Mouse (Mus musculus) liver, embryonic 11.5 days (tissue): ENCODE measurements around the gene Tbxas1. TPM values are rescaled to one million over a fixed set of nuclear protein-coding genes. Genes with fewer than 3 reads are reported as not detected.

Source experiments
- ATAC-seq: fragments of 200-750 bp; cut with Nextera tagmentation; replicated peaks from 2 replicates; pipeline ENCODE4 v1.8.0; 2017; ENCODE audit warnings: moderate number of reproducible peaks, mild to moderate bottlenecking, moderate TSS enrichment, moderate library complexity; ENCODE audit not compliant: low FRiP score
- DNase-seq: peaks from one replicate; pipeline ENCODE4 v3.0.0-alpha.2; 2017; ENCODE audit warnings: low spot score
- H3K27ac ChIP-seq: fragments of 300-500 bp; sonication (generic); 2 replicates; pipeline ENCODE4 v1.5.1; 2014; ENCODE audit warnings: mild to moderate bottlenecking, low read depth, low read length, control low read depth
- H3K27me3 ChIP-seq: fragments of 300-500 bp; sonication (generic); replicated peaks from 2 replicates; pipeline ENCODE4 v1.6.1; 2014; ENCODE audit warnings: low read length, mixed read lengths; ENCODE audit not compliant: control insufficient read depth, insufficient read depth
- H3K36me3 ChIP-seq: fragments of 300-500 bp; sonication (generic); 2 replicates; pipeline ENCODE4 v1.6.1; 2014; ENCODE audit warnings: mild to moderate bottlenecking, low read length, moderate library complexity, mixed read lengths; ENCODE audit not compliant: control insufficient read depth, insufficient read depth
- H3K4me1 ChIP-seq: fragments of 300-500 bp; sonication (generic); replicated peaks from 2 replicates; pipeline ENCODE4 v1.6.1; 2014; ENCODE audit warnings: low read length, mixed read lengths; ENCODE audit not compliant: control insufficient read depth, insufficient read depth
- H3K4me2 ChIP-seq: fragments of 300-500 bp; sonication (generic); 2 replicates; pipeline ENCODE4 v1.6.1; 2014; ENCODE audit warnings: mild to moderate bottlenecking, control low read depth, moderate library complexity
- H3K4me3 ChIP-seq: fragments of 300-500 bp; sonication (generic); 2 replicates; pipeline ENCODE4 v1.5.1; 2014; ENCODE audit warnings: low read depth, low read length, control low read depth
- H3K9ac ChIP-seq: fragments of 300-500 bp; sonication (generic); 2 replicates; pipeline ENCODE4 v1.6.1; 2014; ENCODE audit warnings: low read depth, low read length, control low read depth
- H3K9me3 ChIP-seq: fragments of 300-500 bp; sonication (generic); 2 replicates; pipeline ENCODE4 v1.6.1; 2016; ENCODE audit warnings: low read length, inconsistent platforms, mixed read lengths; ENCODE audit not compliant: control insufficient read depth
- WGBS: fragments of 180-500 bp; shearing (Covaris S2); extraction: QIAGEN DNeasy Blood & Tissue Kit; methylation state at CpG from one replicate; pipeline ENCODE4 v1.1.7; 2014; 5-methylcytosine and 5-hydroxymethylcytosine counted together
- polyA plus RNA-seq: library from polyadenylated mRNA; unstranded; fragments of >200 nt; fragmentation: Nextera tagmentation; extraction: Ambion mirVana; gene quantifications from 2 replicates; pipeline ENCODE4 v1.2.1, GENCODE M21; 2014

The Tbxas1 gene
- polyA plus RNA-seq, 1 experiment from 2014 or later, result 12.0 TPM

DNA sequence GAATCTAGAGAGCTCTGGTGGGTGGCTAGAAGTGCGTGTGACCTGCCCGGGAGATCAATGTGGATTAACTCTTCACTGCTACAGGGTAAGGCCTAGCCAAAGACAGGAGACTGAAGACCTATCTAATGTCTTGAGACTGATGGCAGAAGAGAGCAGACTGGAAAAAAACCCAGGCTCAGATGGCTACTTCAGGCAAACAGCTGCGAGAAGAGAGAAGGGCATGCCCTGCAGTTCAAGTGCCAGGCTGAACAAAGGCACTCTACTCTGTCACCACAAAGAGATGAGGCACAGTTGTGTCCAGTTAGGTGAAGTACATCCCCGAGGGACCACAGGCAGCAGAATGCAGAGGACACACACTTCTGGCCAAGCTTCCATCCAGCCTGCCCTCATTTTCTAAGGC, 37.1 kb upstream of the Tbxas1 start:
- Histone ChIP-seq H3K9ac (no peak overlapping the region), H3K36me3 (no peaks in the 10 kb centered on the region)

GRCm38 (mm10) chr6:38839891-38840290, 35.3 kb upstream of the Tbxas1 start:
- Histone ChIP-seq H3K36me3 (no peaks in the 10 kb centered on the region), H3K4me2 (no peak overlapping the region), H3K27me3 (no peaks in the 10 kb centered on the region), H3K4me1 (peaks cover 25% of the 10 kb centered on the region), H3K9me3 (no peaks in the 10 kb centered on the region), H3K9ac (no peak overlapping the region), H3K27ac (no peak overlapping the region), H3K4me3 (no peak overlapping the region)
- DNase-seq, result no peak
- ATAC-seq, result no peak
- 81% methylated on average over 4 of the region's 4 CpGs for WGBS

More for the DNA sequence above, 37.1 kb upstream of the Tbxas1 start:
- Histone ChIP-seq H3K4me1 (peaks cover 41% of the 10 kb centered on the region), H3K4me3 (no peak overlapping the region), H3K27me3 (no peaks in the 10 kb centered on the region), H3K9me3 (no peaks in the 10 kb centered on the region), H3K27ac (no peak overlapping the region), H3K4me2 (no peak overlapping the region)
- DNase-seq (no peak), ATAC-seq (no peak)
- 88% methylated on average over 4 of the region's 4 CpGs for WGBS

DNA sequence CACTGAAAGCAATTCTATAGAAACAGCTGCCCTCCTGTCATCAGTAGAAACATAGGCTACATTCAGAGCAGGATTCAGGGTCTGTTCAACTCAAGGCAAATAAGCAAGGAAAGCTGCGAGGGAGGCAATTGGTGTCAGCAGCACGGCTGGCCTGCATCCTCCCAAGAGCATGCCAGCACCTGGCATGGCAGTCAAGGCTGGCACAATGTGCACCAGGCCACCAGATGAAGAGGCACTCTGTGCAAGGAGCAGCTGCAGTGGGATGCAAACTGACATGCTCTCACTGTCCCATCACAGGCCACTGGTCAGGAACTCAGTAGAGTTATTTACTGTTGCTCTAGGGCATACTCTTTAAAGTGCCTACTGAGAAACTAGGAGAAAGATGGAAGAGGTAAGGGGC, 34.8 kb upstream of the Tbxas1 start:
- Histone ChIP-seq H3K4me3 (no peak overlapping the region), H3K9me3 (no peaks in the 10 kb centered on the region), H3K4me2 (no peak overlapping the region), H3K27ac (no peak overlapping the region), H3K4me1 (peaks cover 26% of the 10 kb centered on the region), H3K9ac (no peak overlapping the region), H3K36me3 (no peaks in the 10 kb centered on the region), H3K27me3 (no peaks in the 10 kb centered on the region)
- ATAC-seq (no peak), DNase-seq (no peak)
- 86% methylated on average over 2 of the region's 2 CpGs for WGBS

- no peak overlapping the region for H3K9ac ChIP-seq
- no peaks in the 10 kb centered on the region for H3K9me3 ChIP-seq
- no peak overlapping the region for H3K27ac ChIP-seq
- H3K4me3 ChIP-seq, result no peak overlapping the region
- peaks cover 29% of the 10 kb centered on the region for H3K4me1 ChIP-seq
- 72% methylated on average over 1 of the region's 1 CpGs for WGBS
- H3K36me3 ChIP-seq, result no peaks in the 10 kb centered on the region
- DNase-seq (no peak), ATAC-seq (no peak)
- no peaks in the 10 kb centered on the region for H3K27me3 ChIP-seq
- H3K4me2 ChIP-seq, result no peak overlapping the region
These were observed 34.4 kb upstream of the Tbxas1 start for GRCm38 (mm10) chr6:38840780-38841179.

- Histone ChIP-seq H3K36me3 (no peaks in the 10 kb centered on the region), H3K9me3 (no peaks in the 10 kb centered on the region), H3K27ac (no peak overlapping the region), H3K4me3 (no peak overlapping the region), H3K4me2 (no peak overlapping the region), H3K9ac (no peak overlapping the region), H3K4me1 (peaks cover 32% of the 10 kb centered on the region), H3K27me3 (no peaks in the 10 kb centered on the region)
- DNase-seq, result no peak
- 77% methylated on average over 3 of the region's 3 CpGs for WGBS
- ATAC-seq, result no peak
These were observed 33.7 kb upstream of the Tbxas1 start for GRCm38 (mm10) chr6:38841551-38841950.

GRCm38 (mm10) chr6:38845117-38845516, 30.1 kb upstream of the Tbxas1 start:
- peaks cover 55% of the 10 kb centered on the region for H3K4me1 ChIP-seq
- ATAC-seq (no peak), DNase-seq (no peak)
- WGBS, result 84% methylated on average over 1 of the region's 1 CpGs
- no peaks in the 10 kb centered on the region for H3K27me3 ChIP-seq
- H3K36me3 ChIP-seq, result no peaks in the 10 kb centered on the region
- H3K27ac ChIP-seq, result no peak overlapping the region; the same call in 1 of the 2 replicates
- no peak overlapping the region for H3K4me2 ChIP-seq
- H3K4me3 ChIP-seq, result no peak overlapping the region
- H3K9ac ChIP-seq, result no peak overlapping the region
- H3K9me3 ChIP-seq, result no peaks in the 10 kb centered on the region

- H3K27me3 ChIP-seq, result no peaks in the 10 kb centered on the region
- H3K9ac ChIP-seq, result no peak overlapping the region
- no peak overlapping the region; the same call in 1 of the 2 replicates for H3K4me2 ChIP-seq
- no peaks in the 10 kb centered on the region for H3K9me3 ChIP-seq
- H3K27ac ChIP-seq, result peak overlapping the region; percentile 43; the same call in 1 of the 2 replicates
- WGBS, result 79% methylated on average over 5 of the region's 5 CpGs
- H3K36me3 ChIP-seq, result no peaks in the 10 kb centered on the region
- DNase-seq (no peak), ATAC-seq (no peak)
- H3K4me1 ChIP-seq, result peaks cover 58% of the 10 kb centered on the region
- no peak overlapping the region for H3K4me3 ChIP-seq
These were observed 29.3 kb upstream of the Tbxas1 start for GRCm38 (mm10) chr6:38845876-38846275.

DNA sequence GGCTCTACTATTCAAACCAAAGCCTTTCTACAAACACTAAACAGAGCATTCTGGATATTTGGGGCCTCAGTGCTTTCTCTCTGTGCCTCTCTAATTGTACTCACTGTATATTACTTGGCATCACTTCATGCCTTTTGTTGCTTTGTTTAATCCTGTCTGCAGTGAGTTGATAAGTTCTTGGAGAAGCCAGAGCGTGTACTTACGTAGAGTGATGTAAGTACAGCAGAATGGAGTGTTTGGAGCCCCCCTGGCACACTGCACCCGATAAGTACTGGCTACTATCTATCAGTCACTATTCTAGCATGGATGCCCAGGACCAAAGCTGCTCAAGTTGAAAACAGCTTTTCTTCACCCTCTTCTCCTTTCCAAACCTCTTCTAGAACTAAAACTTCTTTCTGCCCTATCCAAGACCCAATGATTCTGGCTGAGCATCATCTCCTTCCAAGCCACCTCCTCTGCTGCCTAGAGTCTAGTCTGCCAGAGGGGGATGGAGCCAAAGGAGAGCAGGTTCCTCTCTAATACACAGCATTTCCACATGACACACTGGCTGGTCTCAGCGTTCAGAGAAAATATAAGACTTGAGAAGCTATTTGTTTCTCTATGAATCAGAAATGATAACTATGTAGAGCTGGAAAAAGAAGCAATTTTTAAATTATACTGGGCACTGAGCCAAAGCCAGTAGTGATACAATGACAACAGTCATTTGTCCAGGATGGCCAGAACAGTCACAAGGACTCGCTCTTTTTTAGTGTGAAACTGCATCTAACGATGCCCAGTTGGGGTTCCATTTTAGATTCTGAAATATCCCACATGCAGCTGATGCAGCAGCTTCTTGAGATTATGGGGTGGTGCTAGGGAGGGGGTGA, 28.6 kb upstream of the Tbxas1 start:
- Histone ChIP-seq H3K9me3 (no peaks in the 10 kb centered on the region), H3K9ac (0 out of 2 replicates have a peak overlapping the region, but pooled peaks have one; percentile 3), H3K36me3 (no peaks in the 10 kb centered on the region), H3K4me1 (peaks cover 60% of the 10 kb centered on the region), H3K4me2 (peak overlapping the region; percentile 7; the same call in 1 of the 2 replicates), H3K27ac (peak overlapping the region; percentile 43; the same call in 1 of the 2 replicates), H3K4me3 (no peak overlapping the region), H3K27me3 (no peaks in the 10 kb centered on the region)
- ATAC-seq (peak; percentile 53), DNase-seq (no peak)
- 75% methylated on average over 6 of the region's 6 CpGs for WGBS

DNA sequence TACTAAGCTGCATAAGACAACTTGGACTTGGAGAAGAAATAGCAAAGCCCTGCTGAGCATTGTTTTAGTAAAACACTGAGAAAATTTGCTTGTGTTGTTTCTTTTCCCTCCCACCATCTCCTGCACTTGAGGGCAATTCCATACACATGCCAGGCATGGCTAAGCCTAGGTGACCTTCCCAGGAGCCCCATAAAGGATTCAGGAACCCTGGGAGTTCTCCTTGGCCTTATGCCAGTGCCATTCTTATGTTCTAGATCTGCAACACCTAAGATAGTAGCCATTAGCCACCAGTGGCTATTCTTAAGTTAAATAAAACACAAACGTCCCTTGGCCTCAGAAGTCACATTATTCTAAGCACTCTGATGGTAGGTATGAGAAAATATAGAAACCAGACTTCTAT, 27.8 kb upstream of the Tbxas1 start:
- ATAC-seq (no peak), DNase-seq (no peak)
- Histone ChIP-seq H3K4me1 (peaks cover 69% of the 10 kb centered on the region), H3K9ac (no peak overlapping the region), H3K4me3 (no peak overlapping the region), H3K9me3 (no peaks in the 10 kb centered on the region), H3K36me3 (no peaks in the 10 kb centered on the region), H3K27me3 (no peaks in the 10 kb centered on the region), H3K27ac (peak overlapping the region; percentile 27), H3K4me2 (no peak overlapping the region)
- 65% methylated on average over 1 of the region's 1 CpGs for WGBS
